Mouse (Mus musculus): Measurements from ENCODE around the gene Ccdc180.

DNA sequence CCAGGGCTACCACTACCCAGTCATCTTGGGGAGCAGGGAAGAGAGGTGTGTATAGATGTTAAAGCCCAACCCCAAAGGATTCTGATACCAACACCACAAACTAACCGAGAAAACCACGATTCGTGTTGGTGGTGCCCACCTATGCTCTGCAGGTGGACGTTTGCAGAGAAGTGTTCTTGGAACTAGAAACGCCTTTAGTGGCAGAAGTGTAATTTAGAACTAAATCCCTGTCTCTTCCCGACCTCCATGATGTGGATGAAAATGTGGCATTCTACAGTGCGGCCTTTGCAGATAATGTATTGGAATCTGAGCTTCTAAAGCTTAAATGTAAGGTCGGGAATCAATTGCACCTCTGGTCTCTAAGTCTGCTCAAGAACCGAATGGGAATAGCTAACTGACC, 82.8 kb downstream of the Ccdc180 start:
- TF ChIP-seq POLR2A (IDR thresholded peaks at IDR 0.05; ENCODE audit: insufficient read depth, low read depth, low read length) (no peak), CTCF (IDR thresholded peaks at IDR 0.05; ENCODE audit: insufficient read depth, low read depth, low read length) (no peak)

Data from olfactory bulb, adult 2 months (tissue).